Mouse (Mus musculus): ENCODE data around the gene Hcn1. TPM values are rescaled to one million over a fixed set of nuclear protein-coding genes. Genes with fewer than 3 reads are reported as not detected.

Gene Hcn1
- polyA plus RNA-seq, 1 experiment: not detected

DNA sequence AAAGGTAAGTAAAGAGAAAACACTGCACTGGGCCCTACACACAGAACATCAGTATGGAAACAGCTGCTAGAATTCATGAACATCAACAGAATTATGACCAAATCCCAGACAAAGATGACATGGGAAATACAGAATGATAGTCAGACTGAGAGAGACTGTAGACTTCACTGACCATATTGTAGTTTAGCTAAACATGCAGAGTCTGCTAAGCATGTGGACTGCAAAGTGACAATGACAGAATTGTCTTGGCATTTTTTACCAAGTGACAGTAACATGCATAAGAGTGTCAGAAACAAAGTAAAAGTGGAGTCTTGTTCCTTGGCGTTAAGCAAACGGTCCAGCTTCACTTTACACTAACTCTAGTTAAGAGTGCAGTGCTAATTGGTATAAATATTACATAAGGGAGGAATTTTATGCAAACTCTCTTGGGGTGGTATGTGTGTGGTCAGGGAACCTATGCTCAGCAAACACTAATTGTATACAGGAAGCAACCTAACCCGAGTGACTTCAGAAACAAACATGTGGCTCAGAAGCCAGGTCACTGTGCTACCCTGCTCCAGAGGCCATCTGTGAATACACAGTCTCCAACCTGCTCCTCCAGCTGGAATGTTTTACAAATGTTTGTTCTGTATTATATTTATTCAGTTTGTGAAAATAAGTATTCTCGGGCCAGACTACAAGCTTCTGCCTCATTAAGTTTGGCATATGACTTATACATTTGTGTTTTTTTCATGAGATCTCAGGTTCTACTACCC lies 278.5 kb downstream of the Hcn1 start:
- no peak overlapping the region for H3K4me3 ChIP-seq (ENCODE audit: insufficient read depth, low read depth, low read length)
- TF ChIP-seq CTCF (IDR thresholded peaks at IDR 0.05; ENCODE audit: insufficient read depth, low read depth, low read length) (no peak), POLR2A (IDR thresholded peaks at IDR 0.05; ENCODE audit: insufficient read depth, low read depth, low read length) (no peak)
- no peak overlapping the region for H3K27ac ChIP-seq (ENCODE audit: insufficient read depth, low read depth, low read length)
- 72% methylated on average over 4 of the region's 4 CpGs for WGBS
- no peaks in the 10 kb centered on the region for H3K4me1 ChIP-seq (ENCODE audit: control insufficient read depth, insufficient read depth, low read length)

- 83% methylated on average over 5 of the region's 5 CpGs for WGBS
- H3K4me1 ChIP-seq (ENCODE audit: control insufficient read depth, insufficient read depth, low read length): no peaks in the 10 kb centered on the region
- no peak overlapping the region for H3K27ac ChIP-seq (ENCODE audit: insufficient read depth, low read depth, low read length)
- TF ChIP-seq CTCF (IDR thresholded peaks at IDR 0.05; ENCODE audit: insufficient read depth, low read depth, low read length) (no peak), POLR2A (IDR thresholded peaks at IDR 0.05; ENCODE audit: insufficient read depth, low read depth, low read length) (no peak)
- H3K4me3 ChIP-seq (ENCODE audit: insufficient read depth, low read depth, low read length): no peak overlapping the region
Measured at GRCm38 (mm10) chr13:117892076-117892475, 290.0 kb downstream of the Hcn1 start.

DNA sequence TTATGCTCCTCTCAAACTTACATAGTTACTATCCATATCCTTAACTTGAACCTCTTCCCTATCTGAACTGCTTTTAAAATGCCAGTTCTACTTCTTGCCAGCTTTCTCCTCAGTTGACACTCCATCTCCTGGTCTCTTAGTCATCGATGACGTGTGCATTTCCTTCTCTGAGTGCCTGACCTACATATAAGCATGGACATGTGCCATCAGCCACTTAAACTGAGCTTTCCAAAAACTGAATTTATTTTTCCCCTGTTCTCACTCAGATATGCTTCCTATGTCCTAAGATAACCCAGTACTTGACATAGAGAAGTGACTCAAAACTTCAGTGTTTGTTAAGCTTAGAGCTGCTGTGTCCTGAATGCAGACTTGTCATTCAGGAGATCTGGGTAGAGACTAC lies 295.9 kb downstream of the Hcn1 start:
- TF ChIP-seq POLR2A (IDR thresholded peaks at IDR 0.05; ENCODE audit: insufficient read depth, low read depth, low read length) (no peak), CTCF (IDR thresholded peaks at IDR 0.05; ENCODE audit: insufficient read depth, low read depth, low read length) (no peak)
- Histone ChIP-seq H3K4me1 (ENCODE audit: control insufficient read depth, insufficient read depth, low read length) (no peaks in the 10 kb centered on the region), H3K4me3 (ENCODE audit: insufficient read depth, low read depth, low read length) (no peak overlapping the region), H3K27ac (ENCODE audit: insufficient read depth, low read depth, low read length) (no peak overlapping the region)
- 68% methylated on average over 2 of the region's 2 CpGs for WGBS

GRCm38 (mm10) chr13:117907801-117908200 lies 305.7 kb downstream of the Hcn1 start:
- Histone ChIP-seq H3K4me1 (ENCODE audit: control insufficient read depth, insufficient read depth, low read length) (no peaks in the 10 kb centered on the region), H3K27ac (ENCODE audit: insufficient read depth, low read depth, low read length) (no peak overlapping the region), H3K4me3 (ENCODE audit: insufficient read depth, low read depth, low read length) (no peak overlapping the region)
- WGBS: 82% methylated on average over 3 of the region's 3 CpGs
- TF ChIP-seq CTCF (IDR thresholded peaks at IDR 0.05; ENCODE audit: insufficient read depth, low read depth, low read length) (no peak), POLR2A (IDR thresholded peaks at IDR 0.05; ENCODE audit: insufficient read depth, low read depth, low read length) (no peak)

DNA sequence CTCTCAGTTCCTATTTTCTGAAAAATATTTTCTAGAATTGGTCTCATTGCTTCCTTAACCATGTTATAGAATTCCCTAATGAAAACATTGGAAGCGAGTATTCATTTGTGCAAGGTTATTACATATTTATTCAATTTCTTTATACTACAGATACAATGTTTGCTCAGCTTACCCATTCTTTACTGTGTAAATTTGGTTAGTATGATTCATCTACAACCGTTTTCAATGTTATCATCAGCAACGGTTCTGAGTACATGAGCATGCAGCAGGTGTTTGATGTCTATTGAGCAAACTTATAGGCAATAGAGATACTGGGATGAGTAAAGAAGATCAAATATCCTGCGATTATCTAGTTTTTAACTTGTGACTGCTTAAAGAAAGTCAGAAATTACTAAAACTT lies 327.6 kb downstream of the Hcn1 start:
- Histone ChIP-seq H3K4me1 (ENCODE audit: control insufficient read depth, insufficient read depth, low read length) (no peaks in the 10 kb centered on the region), H3K4me3 (ENCODE audit: insufficient read depth, low read depth, low read length) (no peak overlapping the region), H3K27ac (ENCODE audit: insufficient read depth, low read depth, low read length) (no peak overlapping the region)
- WGBS: 91% methylated on average over 4 of the region's 4 CpGs
- TF ChIP-seq CTCF (IDR thresholded peaks at IDR 0.05; ENCODE audit: insufficient read depth, low read depth, low read length) (no peak), POLR2A (IDR thresholded peaks at IDR 0.05; ENCODE audit: insufficient read depth, low read depth, low read length) (no peak)

- Histone ChIP-seq H3K4me1 (ENCODE audit: control insufficient read depth, insufficient read depth, low read length) (no peaks in the 10 kb centered on the region), H3K27ac (ENCODE audit: insufficient read depth, low read depth, low read length) (no peak overlapping the region), H3K4me3 (ENCODE audit: insufficient read depth, low read depth, low read length) (no peak overlapping the region)
- TF ChIP-seq POLR2A (IDR thresholded peaks at IDR 0.05; ENCODE audit: insufficient read depth, low read depth, low read length) (no peak), CTCF (IDR thresholded peaks at IDR 0.05; ENCODE audit: insufficient read depth, low read depth, low read length) (no peak)
- 40% methylated on average over 2 of the region's 2 CpGs for WGBS
Measured at GRCm38 (mm10) chr13:117931746-117932145, 329.6 kb downstream of the Hcn1 start.

GRCm38 (mm10) chr13:117938761-117939160 lies 336.6 kb downstream of the Hcn1 start:
- H3K4me3 ChIP-seq (ENCODE audit: insufficient read depth, low read depth, low read length): no peak overlapping the region
- H3K27ac ChIP-seq (ENCODE audit: insufficient read depth, low read depth, low read length): no peak overlapping the region
- H3K4me1 ChIP-seq (ENCODE audit: control insufficient read depth, insufficient read depth, low read length): no peaks in the 10 kb centered on the region
- TF ChIP-seq CTCF (IDR thresholded peaks at IDR 0.05; ENCODE audit: insufficient read depth, low read depth, low read length) (no peak), POLR2A (IDR thresholded peaks at IDR 0.05; ENCODE audit: insufficient read depth, low read depth, low read length) (no peak)
- WGBS: 81% methylated on average over 1 of the region's 1 CpGs

- H3K4me1 ChIP-seq (ENCODE audit: control insufficient read depth, insufficient read depth, low read length): no peaks in the 10 kb centered on the region
- H3K27ac ChIP-seq (ENCODE audit: insufficient read depth, low read depth, low read length): no peak overlapping the region
- no peak overlapping the region for H3K4me3 ChIP-seq (ENCODE audit: insufficient read depth, low read depth, low read length)
- TF ChIP-seq POLR2A (IDR thresholded peaks at IDR 0.05; ENCODE audit: insufficient read depth, low read depth, low read length) (no peak), CTCF (IDR thresholded peaks at IDR 0.05; ENCODE audit: insufficient read depth, low read depth, low read length) (no peak)
- 88% methylated on average over 8 of the region's 8 CpGs for WGBS
Measured at GRCm38 (mm10) chr13:117940536-117941280, 338.6 kb downstream of the Hcn1 start.

DNA sequence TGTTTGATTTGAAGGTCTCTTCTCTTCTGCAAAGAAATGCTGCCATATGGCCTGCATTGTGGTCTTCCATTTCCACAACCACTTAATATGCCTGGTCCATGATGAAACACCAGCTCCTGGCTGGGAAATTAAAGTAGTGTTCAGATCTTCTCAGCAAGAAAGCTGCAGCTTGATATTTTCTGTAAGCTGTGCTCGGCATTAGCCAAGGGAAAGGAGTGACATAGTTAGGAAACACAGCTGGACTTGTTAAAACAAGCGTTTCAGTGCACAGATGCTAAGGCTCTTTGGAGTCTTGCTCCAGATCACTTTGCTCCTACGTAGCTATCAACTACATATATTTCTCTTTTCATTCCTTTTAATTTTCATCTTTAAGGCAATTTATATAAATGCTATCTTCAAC lies 344.7 kb downstream of the Hcn1 start:
- 41% methylated on average over 3 of the region's 3 CpGs for WGBS
- H3K4me1 ChIP-seq (ENCODE audit: control insufficient read depth, insufficient read depth, low read length): no peaks in the 10 kb centered on the region
- no peak overlapping the region for H3K27ac ChIP-seq (ENCODE audit: insufficient read depth, low read depth, low read length)
- no peak overlapping the region for H3K4me3 ChIP-seq (ENCODE audit: insufficient read depth, low read depth, low read length)
- TF ChIP-seq CTCF (IDR thresholded peaks at IDR 0.05; ENCODE audit: insufficient read depth, low read depth, low read length) (no peak), POLR2A (IDR thresholded peaks at IDR 0.05; ENCODE audit: insufficient read depth, low read depth, low read length) (no peak)
